Comparison of ENCODE assay signal across 13 mouse cellular contexts in the genomic region with DNA sequence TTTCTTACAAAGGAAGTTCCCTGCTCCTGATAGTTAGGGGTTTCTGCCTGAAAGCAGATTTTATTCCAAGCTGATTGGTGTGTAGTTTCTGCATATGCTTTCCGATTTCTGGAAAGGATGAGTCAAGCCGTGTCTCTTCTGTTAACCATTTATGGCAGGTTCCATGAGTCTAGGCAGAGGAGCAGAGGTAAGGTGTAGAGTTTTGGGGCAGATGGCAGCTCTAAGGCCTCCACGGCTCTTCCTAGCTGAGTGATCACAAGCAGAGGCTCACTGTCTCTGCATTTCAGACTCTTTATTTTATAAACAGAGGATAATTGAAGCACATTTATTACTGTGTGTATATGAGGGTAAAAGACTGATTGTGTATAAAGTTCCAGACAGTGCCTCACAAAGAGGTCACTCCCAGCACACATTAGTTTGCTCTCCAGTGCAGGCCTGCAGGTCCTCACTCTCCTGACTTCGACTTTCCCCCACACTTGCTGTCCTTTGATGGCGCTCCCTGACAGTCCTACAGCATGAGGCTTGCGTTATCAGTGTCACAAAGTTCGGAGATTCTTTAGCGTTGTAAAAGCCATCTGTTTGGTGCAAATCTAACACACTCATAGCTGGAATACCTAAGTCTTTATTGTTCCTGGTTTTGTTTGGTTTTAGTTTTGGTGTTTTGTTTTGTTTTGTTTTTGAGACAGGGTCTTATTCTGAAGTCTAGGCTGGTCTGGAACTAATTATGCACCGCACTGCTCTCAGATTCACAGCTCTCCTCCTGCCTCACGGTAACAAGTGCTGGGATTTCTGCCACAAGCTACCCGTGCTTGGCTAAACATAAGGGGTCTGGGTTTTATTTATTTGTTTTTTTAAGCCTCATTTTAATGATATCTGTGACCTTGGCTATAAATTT.
A peak's percentile ranks its signal among the peaks of the same experiment; 100 is the strongest.
DNase-seq lines count a peak whose midpoint lies in the region; ATAC-seq and TF ChIP-seq lines count a peak whose summit lies in the region.
"Had no signal": no experiment of that assay in that cellular context is flagged by ENCODE, and none has a peak within 500 bp of the region (broad histone marks: within the 10 kb centered on the region; RNA-seq: fewer than 3 reads in every experiment).

No protein-coding gene starts in this region.

- WGBS in heart, embryonic 13.5 days = 37% methylated on average over 11 of the region's 11 CpGs
- 31% methylated on average over 11 of the region's 11 CpGs for WGBS in embryonic facial prominence, embryonic 15.5 days
- WGBS in limb, embryonic 14.5 days = 26% methylated on average over 11 of the region's 11 CpGs

- peaks cover 38% of the 10 kb centered on the region for H3K4me1 ChIP-seq in heart, embryonic 13.5 days
- H3K4me1 ChIP-seq in embryonic facial prominence, embryonic 15.5 days = peaks cover 17% of the 10 kb centered on the region
- peaks cover 20% of the 10 kb centered on the region for H3K4me1 ChIP-seq in limb, embryonic 14.5 days (ENCODE audit: control insufficient read depth, insufficient read depth, low read length)

- no peak for DNase-seq in heart, postnatal 4 days
- DNase-seq in embryo, embryonic 10 days (ENCODE audit: low spot score) = peak; percentile 42
- peak; percentile 22 for DNase-seq in limb, embryonic 14.5 days (ENCODE audit: low spot score)
- no peak for DNase-seq in c-Kit-positive CD71-positive TER-119-positive erythroid progenitor cells, embryonic 14.5 days (ENCODE audit: low spot score)
- DNase-seq in gastrocnemius, adult 8-10 months (ENCODE audit: low spot score in 2 of 2) = no peak
- DNase-seq: heart, adult 2 months; heart, postnatal 36 days; lung, postnatal 36 days had no signal

- H3K27ac ChIP-seq in heart, embryonic 13.5 days (replicated peaks) = peak overlapping the region; percentile 82; the same call in 1 of the 2 replicates
- H3K27ac ChIP-seq in embryonic facial prominence, embryonic 15.5 days (replicated peaks) = peak overlapping the region; percentile 41
- H3K27ac ChIP-seq in limb, embryonic 14.5 days (replicated peaks; ENCODE audit: low read depth, low read length) = 0 out of 2 replicates have a peak overlapping the region, but pooled peaks have one; percentile 67
- H3K27ac ChIP-seq: heart, adult 2 months; liver, embryonic 14.5 days had no signal

- ATAC-seq in heart, embryonic 13.5 days (ENCODE audit: extremely low read depth, insufficient number of reproducible peaks, low FRiP score, low TSS enrichment) = no peak
- ATAC-seq in embryonic facial prominence, embryonic 15.5 days (ENCODE audit: insufficient number of reproducible peaks, low FRiP score, low TSS enrichment, low read depth) = no peak
- no peak for ATAC-seq in limb, embryonic 14.5 days (ENCODE audit: low FRiP score, low read depth)
- ATAC-seq in erythroid progenitor cell, adult 5-6 weeks (replicated peaks; ENCODE audit: low FRiP score, poor library complexity, severe bottlenecking) = no peak

- no peak overlapping the region for H3K4me3 ChIP-seq in heart, embryonic 13.5 days
- H3K4me3 ChIP-seq in embryonic facial prominence, embryonic 15.5 days (replicated peaks) = no peak overlapping the region
- no peak overlapping the region for H3K4me3 ChIP-seq in limb, embryonic 14.5 days (replicated peaks; ENCODE audit: low read length)
- H3K4me3 ChIP-seq: heart, adult 2 months; midbrain, embryonic 13.5 days had no signal

- no peak for TF ChIP-seq POLR2A in limb, embryonic 14.5 days (IDR thresholded peaks at IDR 0.05; ENCODE audit: borderline replicate concordance, extremely low read depth, insufficient read depth, insufficient read length)

- no peak overlapping the region for H3K4me2 ChIP-seq in heart, embryonic 13.5 days
- no peak overlapping the region for H3K4me2 ChIP-seq in embryonic facial prominence, embryonic 15.5 days (replicated peaks)
- H3K4me2 ChIP-seq in limb, embryonic 14.5 days (replicated peaks; ENCODE audit: low read depth, low read length, severe bottlenecking) = no peak overlapping the region

- no peaks in the 10 kb centered on the region for H3K9me3 ChIP-seq in heart, embryonic 13.5 days
- no peaks in the 10 kb centered on the region for H3K9me3 ChIP-seq in embryonic facial prominence, embryonic 15.5 days (replicated peaks)
- H3K9me3 ChIP-seq in limb, embryonic 14.5 days (ENCODE audit: control insufficient read depth, low read length) = no peaks in the 10 kb centered on the region
- H3K9me3 ChIP-seq: midbrain, embryonic 13.5 days had no signal

- no peaks in the 10 kb centered on the region for H3K36me3 ChIP-seq in heart, embryonic 13.5 days
- no peaks in the 10 kb centered on the region for H3K36me3 ChIP-seq in embryonic facial prominence, embryonic 15.5 days
- no peaks in the 10 kb centered on the region for H3K36me3 ChIP-seq in limb, embryonic 14.5 days (ENCODE audit: control insufficient read depth, insufficient read depth, low read length)
- H3K36me3 ChIP-seq: midbrain, embryonic 13.5 days had no signal

- H3K27me3 ChIP-seq in heart, embryonic 13.5 days (replicated peaks) = no peaks in the 10 kb centered on the region
- no peaks in the 10 kb centered on the region for H3K27me3 ChIP-seq in embryonic facial prominence, embryonic 15.5 days
- H3K27me3 ChIP-seq in limb, embryonic 14.5 days (ENCODE audit: control insufficient read depth, insufficient read depth, low read length) = no peaks in the 10 kb centered on the region
- H3K27me3 ChIP-seq: midbrain, embryonic 13.5 days had no signal

- H3K9ac ChIP-seq in heart, embryonic 13.5 days = no peak overlapping the region
- no peak overlapping the region for H3K9ac ChIP-seq in embryonic facial prominence, embryonic 15.5 days
- no peak overlapping the region for H3K9ac ChIP-seq in limb, embryonic 14.5 days (ENCODE audit: low read depth, low read length, severe bottlenecking)
- H3K9ac ChIP-seq: liver, embryonic 14.5 days; midbrain, embryonic 13.5 days had no signal

Comparison
In these comparisons a context has a peak if more than half of its experiments do, and no peak if none do; other contexts are left out.
1. DNase-seq: peak in embryo, embryonic 10 days (single experiment) and limb, embryonic 14.5 days (single experiment); none in heart, postnatal 4 days (single experiment), c-Kit-positive CD71-positive TER-119-positive erythroid progenitor cells, embryonic 14.5 days (single experiment) and gastrocnemius, adult 8-10 months (0 of 2).
2. Peak in every context shown above with its lines, with median percentiles within 50 percentile points of each other: H3K27ac ChIP-seq.